Mouse (Mus musculus): ENCODE results near the gene Robo2.

DNA sequence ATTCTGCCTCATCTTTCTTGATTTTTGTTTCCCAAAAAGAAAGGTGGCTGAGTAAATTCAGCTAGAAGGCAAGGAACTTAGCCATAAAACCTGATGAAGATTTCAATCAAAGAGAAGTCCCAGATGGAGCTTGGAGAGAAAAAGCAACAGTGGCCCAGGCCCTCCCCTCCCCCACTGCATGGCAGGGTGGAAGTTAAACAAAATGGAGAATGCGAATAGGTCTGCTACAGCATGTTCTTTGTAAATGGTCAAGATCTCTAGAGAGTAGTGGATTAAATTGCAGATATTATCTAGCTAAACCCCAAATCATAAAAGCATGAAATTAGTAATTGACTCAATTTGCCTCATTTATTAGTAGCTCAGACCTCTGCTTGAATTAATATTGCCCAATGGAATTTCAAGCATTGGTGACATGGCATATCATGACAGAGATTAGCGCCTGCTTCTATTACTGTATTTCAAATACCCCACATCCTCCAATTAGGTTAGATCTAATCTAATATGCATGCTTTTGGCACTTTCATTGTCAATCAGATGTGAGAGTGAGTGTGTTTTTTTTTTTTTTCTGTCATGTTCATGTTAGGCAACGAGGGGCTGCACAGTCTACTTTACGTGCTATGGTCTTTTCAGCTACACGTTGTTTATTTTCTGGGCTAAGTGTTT, 45.3 kb upstream of the Robo2 start:
- TF ChIP-seq CTCF (conservative IDR thresholded peaks at IDR 0.05; ENCODE audit: low read length) (no peak), POU5F1 (IDR thresholded peaks at IDR 0.05; ENCODE audit: borderline replicate concordance, low read length) (no peak)

Data from E14TG2a.4 (cell line).